Mouse (Mus musculus): Measurements from ENCODE around the gene Gemin5. TPM values are rescaled to one million over a fixed set of nuclear protein-coding genes. Genes with fewer than 3 reads are reported as not detected.
"Not testable (repeated sequence)": the region's sequence is repeated elsewhere in the genome, so short reads cannot be mapped to it uniquely, and the experiment has no call there.

The Gemin5 gene
- polyA plus RNA-seq, 1 experiment, result 4.1 TPM

GRCm38 (mm10) chr11:58201052-58201451 is 32.7 kb upstream of the Gemin5 start:
- TF ChIP-seq CTCF (IDR thresholded peaks at IDR 0.05; ENCODE audit: low read depth, low read length), result no peak
- no peak for TF ChIP-seq POLR2A (IDR thresholded peaks at IDR 0.05; ENCODE audit: borderline replicate concordance, low read depth, low read length)
- H3K4me3 ChIP-seq (ENCODE audit: insufficient read depth, low read length), result no peak overlapping the region
- no peak overlapping the region for H3K27ac ChIP-seq (ENCODE audit: insufficient read depth, low read depth, low read length)
- peaks cover 3% of the 10 kb centered on the region; the same call in 1 of the 2 replicates for H3K4me1 ChIP-seq (ENCODE audit: control insufficient read depth, insufficient read depth, low read length)

- TF ChIP-seq CTCF (IDR thresholded peaks at IDR 0.05; ENCODE audit: low read depth, low read length), result no peak
- TF ChIP-seq POLR2A (IDR thresholded peaks at IDR 0.05; ENCODE audit: borderline replicate concordance, low read depth, low read length), result no peak
- peak overlapping the region; percentile 60; the same call in 1 of the 2 replicates for H3K4me3 ChIP-seq (ENCODE audit: insufficient read depth, low read length)
- peaks cover 3% of the 10 kb centered on the region; the same call in 1 of the 2 replicates for H3K4me1 ChIP-seq (ENCODE audit: control insufficient read depth, insufficient read depth, low read length)
- H3K27ac ChIP-seq (ENCODE audit: insufficient read depth, low read depth, low read length), result no peak overlapping the region
Observed at GRCm38 (mm10) chr11:58200226-58200625, 31.9 kb upstream of the Gemin5 start.

DNA sequence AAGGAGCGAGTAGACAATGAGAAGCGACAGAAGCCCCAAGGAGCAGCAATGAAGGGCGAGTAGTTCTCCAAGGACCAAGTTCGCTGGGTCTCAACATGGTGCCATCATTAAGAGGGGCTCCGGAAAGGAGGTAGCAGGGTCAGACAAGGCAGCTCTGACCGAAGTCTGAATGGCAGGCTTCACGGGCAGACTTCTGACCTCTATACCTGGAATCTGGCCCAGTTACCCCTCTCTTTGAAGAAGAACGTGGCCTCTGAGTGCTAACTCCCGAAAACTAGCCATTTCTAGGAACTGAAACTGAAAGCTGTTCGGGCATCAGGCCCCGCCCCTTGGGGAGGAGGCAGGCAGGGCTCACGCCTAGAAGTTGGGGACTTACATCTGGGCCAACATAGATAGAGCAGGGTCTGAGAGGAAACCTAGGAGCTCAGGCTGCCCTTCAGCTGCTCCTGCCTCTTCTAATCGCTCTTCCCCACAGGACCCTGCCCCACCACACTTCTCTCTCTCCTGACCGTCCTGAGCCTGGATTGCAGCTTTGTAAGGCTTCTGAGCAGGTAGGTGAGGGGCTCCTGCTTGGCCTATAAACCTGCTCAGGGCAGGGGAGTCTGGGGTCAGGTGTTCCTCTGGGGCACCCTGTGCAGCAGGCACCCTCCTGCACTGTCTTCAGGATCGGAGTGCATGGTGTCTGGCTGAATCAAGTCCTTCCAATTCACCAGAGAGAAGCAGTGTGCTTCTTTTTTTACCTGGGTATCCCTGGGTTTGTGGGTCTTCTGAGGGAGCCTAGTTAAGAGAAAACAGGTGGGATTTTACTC is 31.1 kb upstream of the Gemin5 start, which contains the start of the genes Igtp and Irgm2:
TSS of gene Igtp (plus strand) at position 328 of the 809 bp plus-strand sequence.
TSS of gene Irgm2 (plus strand) at position 390 of the 809 bp plus-strand sequence.
- peak within 1 kb of the TSS; percentile 60 for H3K4me3 ChIP-seq (ENCODE audit: insufficient read depth, low read length)
- H3K27ac ChIP-seq (ENCODE audit: insufficient read depth, low read depth, low read length), result peak within 1 kb of the TSS; percentile 67
- TF ChIP-seq POLR2A (IDR thresholded peaks at IDR 0.05; ENCODE audit: borderline replicate concordance, low read depth, low read length), result 0 out of 2 replicates have a peak, but pooled peaks have one; percentile 29
- not testable (repeated sequence) for H3K4me1 ChIP-seq (ENCODE audit: control insufficient read depth, insufficient read depth, low read length)

- Histone ChIP-seq H3K27ac (ENCODE audit: insufficient read depth, low read depth, low read length) (peak overlapping the region; percentile 67), H3K4me1 (ENCODE audit: control insufficient read depth, insufficient read depth, low read length) (peaks cover 3% of the 10 kb centered on the region; the same call in 1 of the 2 replicates), H3K4me3 (ENCODE audit: insufficient read depth, low read length) (peak overlapping the region; percentile 60; the same call in 1 of the 2 replicates)
- no peak for TF ChIP-seq POLR2A (IDR thresholded peaks at IDR 0.05; ENCODE audit: borderline replicate concordance, low read depth, low read length)
- TF ChIP-seq CTCF (IDR thresholded peaks at IDR 0.05; ENCODE audit: low read depth, low read length), result no peak
Observed at GRCm38 (mm10) chr11:58198663-58199062, 30.3 kb upstream of the Gemin5 start.

DNA sequence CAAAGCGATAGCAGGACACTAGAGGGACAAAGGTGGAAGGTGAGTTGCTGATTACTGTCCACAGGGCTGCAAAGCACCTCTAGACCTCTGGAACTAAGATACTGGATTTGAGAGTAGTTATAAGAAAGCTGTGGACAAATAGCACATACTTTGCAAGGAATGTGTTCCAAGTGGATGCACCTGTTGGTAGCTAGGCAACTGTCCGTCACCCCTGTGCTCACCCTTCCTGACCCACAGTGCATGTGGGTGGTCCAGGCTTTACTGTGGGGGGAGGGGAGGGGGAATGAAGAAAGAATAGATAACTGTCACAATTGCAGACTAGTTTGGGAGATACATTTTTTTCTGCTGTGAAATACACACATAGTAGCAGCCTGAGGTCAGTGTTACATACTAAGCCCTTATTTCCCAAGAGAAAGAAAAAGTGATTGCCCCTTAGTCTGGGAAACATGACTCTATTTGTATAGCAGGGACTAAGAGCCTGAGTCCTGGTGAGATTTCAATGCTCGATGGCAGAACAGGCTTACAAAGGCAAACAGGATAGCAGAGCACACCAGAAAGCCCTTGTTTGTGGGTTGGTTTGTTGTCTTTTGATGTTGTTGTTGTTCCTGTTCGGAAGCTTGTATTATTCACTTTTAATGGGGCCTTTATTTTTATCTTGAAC is 25.7 kb upstream of the Gemin5 start:
- Histone ChIP-seq H3K27ac (ENCODE audit: insufficient read depth, low read depth, low read length) (no peak overlapping the region), H3K4me3 (ENCODE audit: insufficient read depth, low read length) (no peak overlapping the region), H3K4me1 (ENCODE audit: control insufficient read depth, insufficient read depth, low read length) (no peaks in the 10 kb centered on the region)
- TF ChIP-seq CTCF (IDR thresholded peaks at IDR 0.05; ENCODE audit: low read depth, low read length) (no peak), POLR2A (IDR thresholded peaks at IDR 0.05; ENCODE audit: borderline replicate concordance, low read depth, low read length) (no peak)

GRCm38 (mm10) chr11:58193326-58193725 is 25.0 kb upstream of the Gemin5 start:
- Histone ChIP-seq H3K27ac (ENCODE audit: insufficient read depth, low read depth, low read length) (no peak overlapping the region), H3K4me3 (ENCODE audit: insufficient read depth, low read length) (no peak overlapping the region), H3K4me1 (ENCODE audit: control insufficient read depth, insufficient read depth, low read length) (no peaks in the 10 kb centered on the region)
- no peak for TF ChIP-seq POLR2A (IDR thresholded peaks at IDR 0.05; ENCODE audit: borderline replicate concordance, low read depth, low read length)
- no peak for TF ChIP-seq CTCF (IDR thresholded peaks at IDR 0.05; ENCODE audit: low read depth, low read length)

DNA sequence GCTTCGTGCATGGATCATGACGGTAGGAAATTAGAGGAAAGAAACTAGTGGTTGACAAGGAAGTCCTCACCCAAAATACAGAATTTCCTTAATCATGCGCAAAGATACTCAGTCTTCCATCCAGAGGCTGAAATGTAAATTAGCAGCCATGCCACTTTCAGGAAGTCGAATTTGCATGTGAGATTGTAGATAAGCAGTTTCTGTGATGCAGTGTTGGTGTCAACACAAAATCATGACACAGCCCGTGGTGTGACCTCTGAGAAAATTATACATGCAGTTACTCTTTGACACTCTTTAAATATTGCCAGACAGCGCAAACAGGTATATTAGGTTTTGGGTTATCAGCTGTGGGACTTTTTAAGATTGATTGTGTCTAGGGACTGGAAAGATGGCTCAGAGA is 21.3 kb upstream of the Gemin5 start:
- TF ChIP-seq POLR2A (IDR thresholded peaks at IDR 0.05; ENCODE audit: borderline replicate concordance, low read depth, low read length) (no peak), CTCF (IDR thresholded peaks at IDR 0.05; ENCODE audit: low read depth, low read length) (no peak)
- H3K4me1 ChIP-seq (ENCODE audit: control insufficient read depth, insufficient read depth, low read length), result no peaks in the 10 kb centered on the region

GRCm38 (mm10) chr11:58183579-58183978 is 15.2 kb upstream of the Gemin5 start:
- no peak overlapping the region for H3K4me3 ChIP-seq (ENCODE audit: insufficient read depth, low read length)
- TF ChIP-seq CTCF (IDR thresholded peaks at IDR 0.05; ENCODE audit: low read depth, low read length) (no peak), POLR2A (IDR thresholded peaks at IDR 0.05; ENCODE audit: borderline replicate concordance, low read depth, low read length) (no peak)
- peaks cover 4% of the 10 kb centered on the region for H3K4me1 ChIP-seq (ENCODE audit: control insufficient read depth, insufficient read depth, low read length)
- no peak overlapping the region for H3K27ac ChIP-seq (ENCODE audit: insufficient read depth, low read depth, low read length)

More for the DNA sequence above, 21.3 kb upstream of the Gemin5 start:
- Histone ChIP-seq H3K27ac (ENCODE audit: insufficient read depth, low read depth, low read length) (no peak overlapping the region), H3K4me3 (ENCODE audit: insufficient read depth, low read length) (no peak overlapping the region)

GRCm38 (mm10) chr11:58180756-58181155 is 12.4 kb upstream of the Gemin5 start:
- H3K27ac ChIP-seq (ENCODE audit: insufficient read depth, low read depth, low read length), result no peak overlapping the region
- H3K4me3 ChIP-seq (ENCODE audit: insufficient read depth, low read length), result no peak overlapping the region
- peaks cover 4% of the 10 kb centered on the region for H3K4me1 ChIP-seq (ENCODE audit: control insufficient read depth, insufficient read depth, low read length)
- no peak for TF ChIP-seq CTCF (IDR thresholded peaks at IDR 0.05; ENCODE audit: low read depth, low read length)
- no peak for TF ChIP-seq POLR2A (IDR thresholded peaks at IDR 0.05; ENCODE audit: borderline replicate concordance, low read depth, low read length)

DNA sequence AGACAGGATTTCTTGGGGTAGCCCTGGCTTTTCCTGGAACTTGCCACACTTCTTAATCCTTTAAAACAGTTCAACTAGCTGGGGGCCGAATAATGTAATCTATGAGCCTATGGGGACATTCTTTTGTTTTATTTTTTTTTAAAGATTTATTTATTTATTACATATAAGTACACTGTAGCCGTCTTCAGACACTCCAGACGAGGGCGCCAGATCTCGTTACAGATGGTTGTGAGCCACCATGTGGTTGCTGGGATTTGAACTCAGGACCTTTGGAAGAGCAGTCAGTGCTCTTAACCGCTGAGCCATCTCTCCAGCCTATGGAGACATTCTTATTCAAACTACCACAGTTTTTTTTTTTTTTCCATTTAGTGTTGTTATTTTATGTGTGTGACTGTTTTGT is 11.6 kb upstream of the Gemin5 start:
- not testable (repeated sequence) for H3K4me1 ChIP-seq (ENCODE audit: control insufficient read depth, insufficient read depth, low read length); H3K4me3 ChIP-seq (ENCODE audit: insufficient read depth, low read length); H3K27ac ChIP-seq (ENCODE audit: insufficient read depth, low read depth, low read length)

All from bone marrow macrophage, adult 2 months (primary cell).